Mouse (Mus musculus): Measurements from ENCODE around the gene Ppp1r27.

Ppp1r27 gene

GRCm38 (mm10) chr11:120547469-120547868, 3.5 kb downstream of the Ppp1r27 start:
- no peak for DNase-seq (ENCODE audit: low read depth, low spot score)

- no peak for DNase-seq (ENCODE audit: low read depth, low spot score)
Measured at GRCm38 (mm10) chr11:120545964-120546363, 5.0 kb downstream of the Ppp1r27 start.

- no peak for DNase-seq (ENCODE audit: low read depth, low spot score)
Measured at GRCm38 (mm10) chr11:120542376-120542775, 8.6 kb downstream of the Ppp1r27 start.

GRCm38 (mm10) chr11:120541907-120542306, 9.0 kb downstream of the Ppp1r27 start:
- no peak for DNase-seq (ENCODE audit: low read depth, low spot score)

- no peak for DNase-seq (ENCODE audit: low read depth, low spot score)
Measured at GRCm38 (mm10) chr11:120539285-120540014, 11.5 kb downstream of the Ppp1r27 start.

GRCm38 (mm10) chr11:120538955-120539284, 12.0 kb downstream of the Ppp1r27 start:
- no peak for DNase-seq (ENCODE audit: low read depth, low spot score)

GRCm38 (mm10) chr11:120538485-120538884, 12.4 kb downstream of the Ppp1r27 start:
- DNase-seq (ENCODE audit: low read depth, low spot score) = no peak

GRCm38 (mm10) chr11:120535804-120536203, 15.1 kb downstream of the Ppp1r27 start:
- DNase-seq (ENCODE audit: low read depth, low spot score) = no peak

GRCm38 (mm10) chr11:120535145-120535544, 15.8 kb downstream of the Ppp1r27 start:
- DNase-seq (ENCODE audit: low read depth, low spot score) = no peak

GRCm38 (mm10) chr11:120534093-120534492, 16.8 kb downstream of the Ppp1r27 start:
- DNase-seq (ENCODE audit: low read depth, low spot score) = no peak

GRCm38 (mm10) chr11:120531646-120532045, 19.3 kb downstream of the Ppp1r27 start:
- no peak for DNase-seq (ENCODE audit: low read depth, low spot score)

- peak; percentile 17 for DNase-seq (ENCODE audit: low read depth, low spot score)
Measured at GRCm38 (mm10) chr11:120530085-120530964, 20.6 kb downstream of the Ppp1r27 start, which contains the start of gene Gcgr. Gene Gcgr (plus strand): TSS chr11:120530699.

- DNase-seq (ENCODE audit: low read depth, low spot score) = no peak
Measured at GRCm38 (mm10) chr11:120528903-120529302, 22.0 kb downstream of the Ppp1r27 start.

- no peak for DNase-seq (ENCODE audit: low read depth, low spot score)
Measured at GRCm38 (mm10) chr11:120527690-120528354, 23.1 kb downstream of the Ppp1r27 start.

GRCm38 (mm10) chr11:120525959-120526358, 25.0 kb downstream of the Ppp1r27 start:
- DNase-seq (ENCODE audit: low read depth, low spot score) = no peak

GRCm38 (mm10) chr11:120522581-120522980, 28.4 kb downstream of the Ppp1r27 start:
- no peak for DNase-seq (ENCODE audit: low read depth, low spot score)

GRCm38 (mm10) chr11:120520967-120521540, 29.9 kb downstream of the Ppp1r27 start:
- no peak for DNase-seq (ENCODE audit: low read depth, low spot score)

GRCm38 (mm10) chr11:120520498-120520897, 30.4 kb downstream of the Ppp1r27 start:
- no peak for DNase-seq (ENCODE audit: low read depth, low spot score)

GRCm38 (mm10) chr11:120519738-120520137, 31.2 kb downstream of the Ppp1r27 start:
- peak; percentile 28 for DNase-seq (ENCODE audit: low read depth, low spot score)

- no peak for DNase-seq (ENCODE audit: low read depth, low spot score)
Measured at GRCm38 (mm10) chr11:120518558-120518957, 32.4 kb downstream of the Ppp1r27 start.

- no peak for DNase-seq (ENCODE audit: low read depth, low spot score)
Measured at GRCm38 (mm10) chr11:120518027-120518426, 32.9 kb downstream of the Ppp1r27 start.

- no peak for DNase-seq (ENCODE audit: low read depth, low spot score)
Measured at GRCm38 (mm10) chr11:120517147-120517546, 33.8 kb downstream of the Ppp1r27 start.

All from mesoderm, embryonic 11.5 days (tissue).